Mouse (Mus musculus) heart, embryonic 15.5 days (tissue): ENCODE data around the gene Tas2r134. TPM values are rescaled to one million over a fixed set of nuclear protein-coding genes. Genes with fewer than 3 reads are reported as not detected.

ENCODE experiments used
- ATAC-seq: fragments of 200-750 bp; cut with Nextera tagmentation; replicated peaks from 2 replicates; pipeline ENCODE4 v1.8.0; 2017; ENCODE audit warnings: low read depth, moderate TSS enrichment; ENCODE audit not compliant: insufficient number of reproducible peaks, insufficient read depth, low FRiP score
- H3K27ac ChIP-seq: fragments of 300-500 bp; sonication (generic); 2 replicates; pipeline ENCODE4 v1.5.1; 2015; ENCODE audit warnings: mild to moderate bottlenecking, inconsistent platforms
- H3K27me3 ChIP-seq: fragments of 300-500 bp; sonication (generic); 2 replicates; pipeline ENCODE4 v1.6.1; 2015; ENCODE audit warnings: inconsistent platforms
- H3K36me3 ChIP-seq: fragments of 300-500 bp; sonication (generic); 2 replicates; pipeline ENCODE4 v1.6.1; 2015; ENCODE audit warnings: mild to moderate bottlenecking, inconsistent platforms
- H3K4me1 ChIP-seq: fragments of 300-500 bp; sonication (generic); replicated peaks from 2 replicates; pipeline ENCODE4 v1.6.1; 2015; ENCODE audit warnings: inconsistent platforms
- H3K4me2 ChIP-seq: fragments of 300-500 bp; sonication (generic); 2 replicates; pipeline ENCODE4 v1.6.1; 2015; ENCODE audit warnings: inconsistent platforms, mild to moderate bottlenecking, moderate library complexity
- H3K4me3 ChIP-seq: fragments of 300-500 bp; sonication (generic); 2 replicates; pipeline ENCODE4 v1.5.1; 2015; ENCODE audit warnings: mild to moderate bottlenecking, inconsistent platforms
- H3K9ac ChIP-seq: fragments of 300-500 bp; sonication (generic); 2 replicates; pipeline ENCODE4 v1.6.1; 2015; ENCODE audit warnings: mild to moderate bottlenecking, inconsistent platforms
- H3K9me3 ChIP-seq: fragments of 300-500 bp; sonication (generic); replicated peaks from 2 replicates; pipeline ENCODE4 v1.6.1; 2016; ENCODE audit warnings: inconsistent platforms
- WGBS: fragments of 180-500 bp; shearing (Covaris S2); methylation state at CpG from one replicate; pipeline ENCODE4 v1.1.7; 2015; ENCODE audit warnings: mixed read lengths; 5-methylcytosine and 5-hydroxymethylcytosine counted together
- polyA plus RNA-seq: library from polyadenylated mRNA; unstranded; fragments of >200 nt; fragmentation: Nextera tagmentation; extraction: Ambion mirVana; gene quantifications from 2 replicates; pipeline ENCODE4 v1.2.1, GENCODE M21; 2015

Tas2r134 gene
- polyA plus RNA-seq, 1 experiment from 2014 or later, result not detected

GRCm38 (mm10) chr2:51610305-51610704, 17.0 kb upstream of the Tas2r134 start:
- no peak overlapping the region for H3K4me3 ChIP-seq
- H3K9me3 ChIP-seq, result no peaks in the 10 kb centered on the region
- H3K27me3 ChIP-seq, result no peaks in the 10 kb centered on the region
- H3K36me3 ChIP-seq, result no peaks in the 10 kb centered on the region
- ATAC-seq, result no peak
- H3K27ac ChIP-seq, result no peak overlapping the region
- no peak overlapping the region for H3K9ac ChIP-seq
- H3K4me2 ChIP-seq, result no peak overlapping the region
- H3K4me1 ChIP-seq, result no peaks in the 10 kb centered on the region
- 44% methylated on average over 10 of the region's 10 CpGs for WGBS

- no peaks in the 10 kb centered on the region for H3K4me1 ChIP-seq
- H3K9ac ChIP-seq, result no peak overlapping the region
- 39% methylated on average over 2 of the region's 2 CpGs for WGBS
- no peak overlapping the region for H3K4me2 ChIP-seq
- H3K9me3 ChIP-seq, result no peaks in the 10 kb centered on the region
- H3K27ac ChIP-seq, result no peak overlapping the region
- H3K4me3 ChIP-seq, result no peak overlapping the region
- no peak for ATAC-seq
- no peaks in the 10 kb centered on the region for H3K27me3 ChIP-seq
- no peaks in the 10 kb centered on the region for H3K36me3 ChIP-seq
Measured at GRCm38 (mm10) chr2:51610897-51611296, 16.4 kb upstream of the Tas2r134 start.

DNA sequence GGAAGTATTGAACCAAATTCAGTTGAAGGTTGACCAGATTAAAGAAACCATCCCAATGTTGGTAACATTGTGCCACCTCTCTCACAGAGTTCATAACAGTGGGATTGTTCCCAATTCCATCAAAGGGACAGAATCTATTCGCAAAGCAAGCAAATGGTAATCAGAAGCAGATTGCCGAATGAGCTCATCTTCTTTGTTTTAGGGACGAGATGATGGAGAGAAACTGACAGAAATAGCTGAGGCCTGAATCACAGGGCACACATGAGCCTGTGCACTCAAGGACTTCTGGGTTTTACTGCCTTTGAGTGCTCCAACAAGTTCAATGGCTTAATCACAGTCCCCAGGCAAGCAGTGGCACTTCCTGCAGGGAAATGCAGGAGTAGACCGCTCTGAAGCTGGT, 13.6 kb upstream of the Tas2r134 start:
- no peaks in the 10 kb centered on the region for H3K36me3 ChIP-seq
- no peaks in the 10 kb centered on the region for H3K4me1 ChIP-seq
- no peaks in the 10 kb centered on the region for H3K27me3 ChIP-seq
- H3K9me3 ChIP-seq, result no peaks in the 10 kb centered on the region
- WGBS, result 58% methylated on average over 4 of the region's 4 CpGs
- no peak overlapping the region for H3K9ac ChIP-seq
- H3K4me3 ChIP-seq, result no peak overlapping the region
- no peak for ATAC-seq
- no peak overlapping the region for H3K4me2 ChIP-seq
- H3K27ac ChIP-seq, result no peak overlapping the region

DNA sequence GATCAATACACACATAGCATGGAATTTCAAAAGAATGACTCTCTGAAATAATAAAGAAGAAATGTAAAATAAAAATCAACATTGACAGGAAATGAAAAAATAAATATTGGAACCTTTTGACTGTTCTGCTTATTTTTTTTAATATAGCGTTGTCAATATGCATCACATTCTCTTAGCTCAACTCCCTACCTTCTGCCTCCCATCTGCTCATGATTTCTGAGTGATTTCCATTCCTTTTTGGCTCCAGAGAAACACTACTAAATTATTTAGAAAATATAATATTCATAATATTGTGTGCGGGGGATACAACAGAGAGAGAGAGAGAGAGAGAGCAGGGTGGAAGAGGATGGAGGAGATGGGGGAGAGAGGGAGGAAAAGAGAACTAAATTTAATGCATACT, 5.4 kb upstream of the Tas2r134 start:
- Histone ChIP-seq H3K9ac (no peak overlapping the region), H3K27ac (no peak overlapping the region), H3K4me3 (no peak overlapping the region), H3K27me3 (no peaks in the 10 kb centered on the region), H3K9me3 (no peaks in the 10 kb centered on the region), H3K4me2 (no peak overlapping the region), H3K36me3 (no peaks in the 10 kb centered on the region), H3K4me1 (no peaks in the 10 kb centered on the region)
- 90% methylated on average over 2 of the region's 2 CpGs for WGBS
- no peak for ATAC-seq

- Histone ChIP-seq H3K36me3 (no peaks in the 10 kb centered on the region), H3K4me1 (no peaks in the 10 kb centered on the region), H3K4me3 (no peak overlapping the region), H3K9me3 (no peaks in the 10 kb centered on the region), H3K27ac (no peak overlapping the region), H3K9ac (no peak overlapping the region), H3K27me3 (no peaks in the 10 kb centered on the region), H3K4me2 (no peak overlapping the region)
- WGBS, result 64% methylated on average over 3 of the region's 3 CpGs
- no peak for ATAC-seq
Measured at GRCm38 (mm10) chr2:51626007-51626406, 1.3 kb upstream of the Tas2r134 start.

DNA sequence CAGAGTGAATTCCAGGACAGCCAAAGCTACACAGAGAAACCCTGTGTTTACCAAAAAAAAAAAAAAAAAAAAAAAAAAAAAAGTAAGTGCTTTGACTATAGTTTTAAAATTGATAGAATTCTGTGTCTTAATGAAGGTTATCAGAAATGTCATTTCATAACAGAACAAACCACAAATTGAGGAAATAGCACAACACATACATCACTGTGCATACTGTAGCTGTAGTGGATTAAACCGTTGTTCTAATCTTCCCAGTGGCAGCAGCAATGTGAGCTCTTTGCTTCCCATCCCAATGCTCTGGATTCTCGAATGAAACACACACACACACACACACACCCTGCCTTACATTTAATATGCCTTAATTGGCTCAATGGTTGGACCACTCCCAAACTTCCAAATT, 4.1 kb downstream of the Tas2r134 start:
- 71% methylated on average over 2 of the region's 2 CpGs for WGBS
- Histone ChIP-seq H3K4me2 (no peak overlapping the region), H3K27ac (no peak overlapping the region), H3K9me3 (no peaks in the 10 kb centered on the region), H3K4me1 (no peaks in the 10 kb centered on the region), H3K27me3 (no peaks in the 10 kb centered on the region), H3K36me3 (no peaks in the 10 kb centered on the region), H3K9ac (no peak overlapping the region), H3K4me3 (no peak overlapping the region)
- ATAC-seq, result no peak

DNA sequence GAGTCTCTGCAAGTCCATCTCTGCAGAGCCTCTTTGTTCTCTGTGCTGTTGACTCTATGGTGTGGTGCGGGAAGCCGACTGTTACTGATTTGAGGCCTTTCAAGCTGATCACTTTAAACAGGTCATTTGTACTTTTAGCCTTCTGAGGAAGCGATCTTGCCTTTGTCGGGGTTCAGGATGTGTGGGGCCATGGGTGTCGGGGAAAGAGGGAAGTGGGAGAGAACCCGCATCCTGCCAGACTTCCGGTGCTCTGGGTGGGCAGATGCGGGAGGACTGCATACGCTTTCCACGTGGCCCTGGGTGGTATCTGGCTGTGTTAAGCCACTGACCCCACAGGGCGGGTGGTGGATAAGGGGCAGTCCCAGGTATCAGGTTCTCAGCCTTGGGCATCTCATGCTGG, 10.4 kb downstream of the Tas2r134 start:
- H3K27ac ChIP-seq, result no peak overlapping the region
- no peaks in the 10 kb centered on the region for H3K4me1 ChIP-seq
- no peak overlapping the region for H3K4me3 ChIP-seq
- no peak overlapping the region for H3K4me2 ChIP-seq
- no peaks in the 10 kb centered on the region for H3K27me3 ChIP-seq
- no peaks in the 10 kb centered on the region for H3K36me3 ChIP-seq
- no peak overlapping the region for H3K9ac ChIP-seq
- ATAC-seq, result no peak
- whole genome bisulfite sequencing, result 71% methylated on average over 11 of the region's 11 CpGs
- H3K9me3 ChIP-seq, result no peaks in the 10 kb centered on the region

DNA sequence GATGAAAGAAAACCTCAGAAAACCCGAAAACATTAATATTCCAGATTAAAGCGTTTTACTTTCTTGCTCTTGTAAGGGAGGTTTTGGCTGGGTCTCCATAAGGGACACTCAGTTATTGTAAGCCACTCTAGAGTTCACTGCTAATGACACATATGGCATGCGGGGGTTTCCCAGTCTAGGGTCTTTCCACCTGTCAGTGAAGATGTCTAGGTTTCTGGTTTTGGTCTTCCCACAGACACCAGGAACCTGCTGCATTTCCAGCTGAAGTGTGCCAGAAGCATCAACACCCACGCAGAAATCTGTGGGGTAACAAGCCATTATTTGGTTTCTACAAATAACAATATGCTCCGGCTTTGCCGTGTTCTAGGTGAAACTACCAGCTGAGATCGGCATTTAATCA, 14.3 kb downstream of the Tas2r134 start:
- 87% methylated on average over 7 of the region's 7 CpGs for WGBS
- no peaks in the 10 kb centered on the region for H3K9me3 ChIP-seq
- no peak overlapping the region for H3K4me2 ChIP-seq
- H3K9ac ChIP-seq, result no peak overlapping the region
- ATAC-seq, result no peak
- 0 out of 2 replicates have a peak, but pooled peaks cover 5% of the 10 kb centered on the region for H3K4me1 ChIP-seq
- H3K36me3 ChIP-seq, result no peaks in the 10 kb centered on the region
- no peak overlapping the region for H3K27ac ChIP-seq
- H3K4me3 ChIP-seq, result no peak overlapping the region
- H3K27me3 ChIP-seq, result no peaks in the 10 kb centered on the region

DNA sequence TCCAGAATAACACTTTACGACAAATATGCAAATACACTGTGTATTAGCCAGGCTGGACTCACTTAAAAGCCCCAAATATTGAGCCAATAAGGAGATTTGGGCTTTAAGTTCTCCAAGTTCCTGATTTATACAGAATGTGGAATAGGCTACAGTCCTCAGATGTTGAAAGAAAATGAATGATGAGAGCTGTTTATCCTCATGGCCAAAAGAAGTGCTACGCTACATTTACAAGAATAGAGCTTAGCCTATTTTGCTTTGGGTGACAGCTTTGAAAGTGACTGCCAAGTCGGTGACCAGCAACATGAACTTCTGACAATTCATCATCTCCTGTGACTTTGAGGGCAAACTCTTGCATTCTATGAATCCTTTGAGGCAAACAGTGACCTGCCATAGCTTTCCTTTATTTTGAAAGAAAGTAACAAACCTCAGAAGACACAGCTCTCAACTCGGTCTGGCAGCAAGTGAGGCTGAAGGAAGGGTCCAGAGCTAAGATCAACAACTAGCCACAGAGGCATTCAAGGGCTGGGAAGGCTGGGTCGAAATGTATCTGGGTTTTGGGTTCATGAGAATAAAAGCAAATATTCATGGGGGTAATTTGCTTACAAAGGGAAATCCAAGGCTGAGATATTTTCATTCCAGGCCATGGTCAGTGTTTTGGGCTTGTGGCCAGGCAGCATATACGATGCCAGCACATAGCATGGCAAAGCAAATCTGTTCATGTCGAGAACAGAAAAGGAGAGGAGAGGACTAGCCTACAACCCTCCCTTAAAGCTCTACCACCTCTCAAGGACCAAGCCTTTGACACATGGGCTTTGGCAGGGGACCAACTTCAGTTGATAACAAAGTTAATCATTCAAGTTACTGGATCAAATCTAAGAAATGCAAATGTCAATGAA, 16.2 kb downstream of the Tas2r134 start:
- Histone ChIP-seq H3K9me3 (no peaks in the 10 kb centered on the region), H3K27me3 (no peaks in the 10 kb centered on the region), H3K9ac (no peak overlapping the region), H3K4me1 (0 out of 2 replicates have a peak, but pooled peaks cover 5% of the 10 kb centered on the region), H3K4me3 (no peak overlapping the region), H3K36me3 (no peaks in the 10 kb centered on the region), H3K4me2 (no peak overlapping the region), H3K27ac (no peak overlapping the region)
- no peak for ATAC-seq
- WGBS, result 65% methylated on average over 7 of the region's 7 CpGs

DNA sequence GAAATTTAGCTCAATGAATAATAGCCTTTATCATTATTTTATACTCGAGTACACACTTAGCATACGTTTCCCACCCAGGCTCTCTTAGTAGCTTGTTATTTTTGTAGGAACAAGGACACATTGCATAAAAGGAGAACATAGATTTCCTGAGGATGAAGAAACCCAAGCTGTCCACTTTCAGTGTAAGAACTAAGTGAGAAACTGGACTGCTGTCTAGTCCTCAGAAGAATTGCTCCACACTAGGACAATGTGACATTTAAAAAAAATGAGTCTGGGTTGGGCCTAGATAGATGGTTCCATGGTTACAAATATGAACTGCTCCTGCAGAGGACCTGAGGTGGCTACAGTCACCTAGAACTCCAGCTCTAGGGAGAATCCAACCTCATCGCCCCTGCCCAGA, 20.7 kb downstream of the Tas2r134 start:
- no peak for ATAC-seq
- 78% methylated on average over 3 of the region's 3 CpGs for WGBS
- Histone ChIP-seq H3K36me3 (no peaks in the 10 kb centered on the region), H3K27me3 (no peaks in the 10 kb centered on the region), H3K4me2 (no peak overlapping the region), H3K9ac (no peak overlapping the region), H3K4me3 (no peak overlapping the region), H3K27ac (no peak overlapping the region), H3K9me3 (no peaks in the 10 kb centered on the region), H3K4me1 (0 out of 2 replicates have a peak, but pooled peaks cover 5% of the 10 kb centered on the region)

DNA sequence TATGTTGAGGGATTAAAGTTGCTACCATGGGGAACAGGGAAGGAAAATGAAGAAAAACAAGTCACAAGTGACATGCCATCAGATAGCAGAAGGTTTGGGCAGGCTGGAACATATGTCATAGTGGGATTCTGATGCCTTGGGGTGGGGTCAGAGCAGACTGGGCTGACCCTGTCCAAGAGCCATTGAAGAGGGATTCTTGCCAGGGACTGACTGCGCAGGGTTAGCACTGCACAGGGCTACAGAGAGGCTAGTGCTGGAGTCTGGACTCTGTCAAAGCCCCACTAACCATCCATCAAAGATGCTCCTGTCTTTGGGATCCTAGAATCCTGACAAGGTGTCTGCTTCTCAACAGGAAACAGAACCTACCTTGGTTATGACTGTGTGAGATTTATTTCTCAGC, 22.6 kb downstream of the Tas2r134 start:
- Histone ChIP-seq H3K27me3 (no peaks in the 10 kb centered on the region), H3K4me3 (no peak overlapping the region), H3K4me2 (no peak overlapping the region), H3K27ac (no peak overlapping the region), H3K36me3 (no peaks in the 10 kb centered on the region), H3K4me1 (0 out of 2 replicates have a peak, but pooled peaks cover 3% of the 10 kb centered on the region), H3K9ac (no peak overlapping the region), H3K9me3 (no peaks in the 10 kb centered on the region)
- 58% methylated on average over 1 of the region's 1 CpGs for WGBS
- no peak for ATAC-seq

GRCm38 (mm10) chr2:51652086-51652485, 24.8 kb downstream of the Tas2r134 start:
- ATAC-seq, result no peak
- no peaks in the 10 kb centered on the region for H3K36me3 ChIP-seq
- H3K4me1 ChIP-seq, result no peaks in the 10 kb centered on the region
- no peak overlapping the region for H3K4me3 ChIP-seq
- no peaks in the 10 kb centered on the region for H3K27me3 ChIP-seq
- no peak overlapping the region for H3K9ac ChIP-seq
- WGBS, result 88% methylated on average over 10 of the region's 10 CpGs
- no peaks in the 10 kb centered on the region for H3K9me3 ChIP-seq
- H3K4me2 ChIP-seq, result no peak overlapping the region
- no peak overlapping the region for H3K27ac ChIP-seq
